Mouse (Mus musculus) CD8-positive naive resting alpha-beta T cell, adult 2 months (primary cell): ENCODE measurements at regions not wholly inside any gene's neighbourhood (a gene's known extent, or its start where the extent isn't known, plus 50 kb on each side); places are given as distances from the start of the nearest gene placed in this dataset.
"Not testable (repeated sequence)": the region's sequence is repeated elsewhere in the genome, so short reads cannot be mapped to it uniquely, and the experiment has no call there.

Source experiments
- DNase-seq, 2 experiments: peaks; one replicate each; pipeline ENCODE4 v3.0.0; 2022; ENCODE audit warnings: low read depth in 2 of 2, low spot score in 2 of 2

DNA sequence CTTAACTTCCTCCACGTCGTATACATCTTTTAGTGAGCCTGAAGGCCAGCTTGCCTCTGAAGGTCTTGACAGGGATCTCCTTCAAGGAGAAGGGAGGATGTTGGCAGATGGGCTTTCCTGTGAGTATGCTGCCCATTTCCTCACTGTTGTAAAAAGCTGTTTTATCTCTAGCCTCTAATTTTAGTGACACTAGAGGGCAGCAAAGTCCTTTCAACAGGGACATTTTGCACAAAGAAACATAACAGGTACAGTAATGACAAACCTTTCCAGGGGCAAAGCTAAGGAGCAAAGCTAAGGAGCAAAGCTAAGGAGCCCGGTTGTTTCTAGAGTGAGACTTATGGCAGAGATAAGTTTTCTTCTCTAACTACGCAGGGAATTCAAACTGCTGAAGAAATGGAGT is 59.0 kb upstream of the Kbtbd8 start:
- no peak for DNase-seq

GRCm38 (mm10) chr6:95056222-95056621 is 60.8 kb upstream of the Kbtbd8 start:
- DNase-seq, result no peak

DNA sequence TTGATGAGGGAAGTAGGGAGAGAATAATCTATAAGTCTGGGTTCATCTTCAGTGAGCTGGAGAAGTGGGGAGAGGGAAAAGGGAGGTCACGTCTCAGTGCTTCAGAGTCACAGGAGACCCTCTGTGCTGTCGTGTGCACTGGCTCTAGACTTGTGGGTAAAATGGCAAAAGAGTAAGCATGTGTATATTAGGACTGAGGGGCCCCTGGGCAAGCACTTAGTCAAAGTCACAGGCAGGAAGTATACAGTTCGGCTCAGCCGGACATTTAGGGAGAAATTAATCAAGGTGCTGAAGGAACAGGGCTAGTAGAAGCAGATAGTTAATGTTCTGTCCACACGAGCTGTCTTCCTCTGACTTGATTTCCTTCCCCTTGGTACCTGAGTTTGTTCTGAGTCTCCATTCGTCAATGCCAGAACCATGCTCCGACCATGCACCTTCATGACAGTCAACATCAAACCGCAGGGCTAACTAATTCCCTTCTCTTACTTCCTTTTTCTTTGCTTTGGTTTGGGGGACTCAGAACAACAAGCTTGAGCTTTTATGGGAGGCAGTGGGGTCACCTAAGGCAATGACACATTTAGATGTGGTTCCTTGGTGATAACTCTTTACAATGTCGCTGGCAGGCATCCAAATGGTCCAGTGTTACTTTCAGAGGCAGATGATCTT is 63.2 kb upstream of the Kbtbd8 start:
- no peak for DNase-seq

- DNase-seq, result not testable (repeated sequence)
These were observed 75.7 kb upstream of the Kbtbd8 start for GRCm38 (mm10) chr6:95041351-95041750.

GRCm38 (mm10) chr6:95024239-95024638 is 92.8 kb upstream of the Kbtbd8 start:
- no peak for DNase-seq

- no peak for DNase-seq
These were observed 95.3 kb upstream of the Kbtbd8 start for GRCm38 (mm10) chr6:95021724-95022123.

- DNase-seq, result no peak
These were observed 99.1 kb upstream of the Kbtbd8 start for GRCm38 (mm10) chr6:95017911-95018310.

GRCm38 (mm10) chr6:95017484-95017883 is 99.6 kb upstream of the Kbtbd8 start:
- DNase-seq, result no peak

DNA sequence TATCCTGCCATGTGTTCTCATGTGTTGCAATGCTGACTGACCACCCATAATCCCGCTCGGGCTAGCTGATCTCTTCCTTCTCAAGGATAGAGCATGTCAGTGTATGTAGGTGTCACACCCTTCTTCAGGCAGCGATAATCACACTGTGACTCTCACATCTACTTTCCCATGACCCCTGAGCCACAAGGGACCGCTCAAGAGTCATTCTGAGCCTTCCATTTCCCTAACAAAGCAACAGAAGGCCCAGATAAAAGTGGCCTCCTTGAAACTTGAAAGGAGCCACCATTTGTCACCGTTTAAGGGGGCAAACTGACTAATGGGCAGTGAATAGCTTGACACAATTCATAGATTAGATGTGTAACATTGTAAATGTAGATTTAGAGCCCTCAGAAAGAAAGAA is 103.9 kb upstream of the Kbtbd8 start:
- DNase-seq, result no peak

- DNase-seq, result no peak
These were observed 110.6 kb upstream of the Kbtbd8 start for GRCm38 (mm10) chr6:95006485-95006884.

- no peak for DNase-seq
These were observed 113.3 kb upstream of the Kbtbd8 start for GRCm38 (mm10) chr6:95003716-95004115.

DNA sequence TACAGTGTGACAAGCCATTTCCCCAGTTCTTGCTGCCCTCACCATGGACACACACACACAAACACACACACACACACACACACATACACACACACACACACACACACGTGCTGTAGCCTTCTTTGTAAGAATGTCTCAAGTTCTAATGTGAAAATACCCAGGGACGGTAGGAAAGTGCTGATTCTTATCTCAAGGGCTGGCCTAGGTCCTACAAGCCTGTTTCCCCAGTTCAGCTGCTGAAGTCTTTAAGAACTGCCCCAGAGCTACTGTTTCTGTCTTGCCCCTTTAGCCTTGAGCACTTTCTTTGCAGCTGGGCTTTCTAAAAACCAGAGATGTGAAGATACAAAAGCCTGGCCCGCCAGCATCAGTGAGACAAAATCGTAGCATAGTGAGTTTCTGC is 117.5 kb upstream of the Kbtbd8 start:
- DNase-seq, result no peak

DNA sequence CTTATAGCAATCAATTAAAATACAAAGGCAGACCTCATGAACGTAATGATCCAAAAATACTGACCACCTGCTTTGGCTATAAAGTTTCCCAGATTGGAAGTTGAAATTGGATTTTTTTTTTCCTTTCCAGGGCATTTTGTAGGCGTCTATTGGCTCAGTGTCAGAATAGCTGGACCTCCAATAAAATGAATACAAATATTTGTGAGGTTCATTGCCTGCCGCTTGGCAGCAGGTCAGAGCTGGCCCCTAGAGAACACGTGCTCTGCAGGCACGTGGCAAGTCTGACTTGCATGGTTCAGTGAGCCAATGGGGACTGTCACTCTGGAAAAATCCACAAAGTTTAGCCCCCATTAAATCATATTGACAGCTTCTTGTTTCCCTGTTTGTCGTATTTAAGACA is 118.0 kb upstream of the Kbtbd8 start:
- DNase-seq, result no peak

DNA sequence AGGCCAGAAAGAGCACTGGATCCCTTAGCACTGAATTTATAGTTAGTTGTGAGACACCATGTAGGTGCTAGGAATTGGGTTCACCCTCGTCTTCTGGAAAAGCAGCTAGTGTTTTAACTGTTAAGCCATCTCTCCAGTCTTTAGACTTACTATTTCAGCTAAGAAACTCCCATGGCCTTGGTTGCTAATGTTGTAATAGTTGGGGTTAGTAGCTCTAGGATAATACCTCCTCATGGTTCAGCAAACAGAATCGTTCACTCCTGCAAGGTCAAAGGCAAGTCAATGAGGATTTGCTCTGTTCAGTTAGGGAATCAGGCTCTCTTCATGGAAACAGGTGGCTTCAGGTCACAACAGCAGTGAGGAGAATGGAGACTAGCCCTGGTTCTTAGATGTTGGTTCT is 118.7 kb upstream of the Kbtbd8 start:
- DNase-seq, result no peak

GRCm38 (mm10) chr6:94994376-94994775 is 122.7 kb upstream of the Kbtbd8 start:
- no peak for DNase-seq

DNA sequence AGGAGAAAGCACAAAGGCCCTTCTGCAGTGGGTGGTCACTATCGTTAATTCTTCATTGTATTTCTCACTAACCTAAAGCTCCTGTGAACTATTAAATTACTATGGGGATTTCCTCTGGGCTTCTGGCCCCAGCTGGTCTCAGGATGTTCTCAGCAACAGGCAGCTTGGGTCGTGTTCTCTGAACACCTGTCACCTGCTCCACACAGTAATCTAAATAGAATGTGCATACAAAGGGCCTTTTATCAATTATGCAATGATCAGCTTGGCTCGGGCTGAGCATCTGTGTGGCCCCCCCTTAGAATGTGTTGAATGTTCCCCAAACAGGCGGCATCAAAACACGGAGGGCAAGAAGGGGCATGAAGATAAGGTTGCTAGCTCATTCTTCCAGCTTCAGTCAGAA is 129.6 kb upstream of the Kbtbd8 start:
- DNase-seq, result no peak

GRCm38 (mm10) chr6:94986346-94986745 is 130.7 kb upstream of the Kbtbd8 start:
- peak; percentile 9 to 41 for DNase-seq

- DNase-seq, result no peak
These were observed 132.6 kb upstream of the Kbtbd8 start for GRCm38 (mm10) chr6:94984411-94984895.

DNA sequence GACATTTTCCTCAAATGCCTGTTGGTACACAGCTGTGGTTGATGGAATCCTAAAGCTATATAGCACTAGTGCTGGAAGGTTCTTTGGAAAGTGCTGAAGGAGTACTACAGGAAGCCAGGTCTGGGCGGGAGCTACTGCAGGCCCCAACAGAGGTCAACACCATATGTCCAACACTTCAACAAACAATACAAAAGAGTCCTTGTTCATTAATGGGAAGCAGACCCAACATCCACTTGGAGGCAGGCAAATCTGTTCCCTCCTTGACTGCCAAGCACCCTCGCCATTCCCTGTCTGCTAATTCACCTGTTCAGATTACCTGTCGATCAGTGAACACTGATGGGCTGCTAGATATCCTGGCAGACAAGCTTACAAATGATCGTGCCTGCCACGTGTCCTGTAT is 148.4 kb upstream of the Kbtbd8 start:
- DNase-seq, result no peak

- DNase-seq, result no peak
These were observed 150.1 kb upstream of the Kbtbd8 start for GRCm38 (mm10) chr6:94966962-94967361.

DNA sequence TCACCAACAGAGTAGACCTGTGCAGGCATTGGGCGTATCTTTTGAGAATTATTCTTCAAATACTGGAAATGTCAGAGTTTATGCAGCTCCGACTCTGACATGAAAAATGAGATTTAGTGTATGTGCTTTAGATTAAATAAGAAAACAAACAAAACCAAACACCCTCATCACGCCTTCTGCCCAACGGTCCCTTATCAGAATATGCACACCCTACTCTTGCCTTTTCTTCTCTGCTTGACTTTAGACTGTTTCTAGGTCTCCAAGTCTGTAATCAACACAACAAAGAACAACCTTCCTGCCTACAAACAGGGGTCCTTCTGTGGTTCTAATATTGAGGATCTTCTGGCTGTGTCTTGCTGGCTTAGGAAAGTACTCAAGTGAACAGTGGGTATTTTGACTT is 153.8 kb upstream of the Kbtbd8 start:
- no peak for DNase-seq

DNA sequence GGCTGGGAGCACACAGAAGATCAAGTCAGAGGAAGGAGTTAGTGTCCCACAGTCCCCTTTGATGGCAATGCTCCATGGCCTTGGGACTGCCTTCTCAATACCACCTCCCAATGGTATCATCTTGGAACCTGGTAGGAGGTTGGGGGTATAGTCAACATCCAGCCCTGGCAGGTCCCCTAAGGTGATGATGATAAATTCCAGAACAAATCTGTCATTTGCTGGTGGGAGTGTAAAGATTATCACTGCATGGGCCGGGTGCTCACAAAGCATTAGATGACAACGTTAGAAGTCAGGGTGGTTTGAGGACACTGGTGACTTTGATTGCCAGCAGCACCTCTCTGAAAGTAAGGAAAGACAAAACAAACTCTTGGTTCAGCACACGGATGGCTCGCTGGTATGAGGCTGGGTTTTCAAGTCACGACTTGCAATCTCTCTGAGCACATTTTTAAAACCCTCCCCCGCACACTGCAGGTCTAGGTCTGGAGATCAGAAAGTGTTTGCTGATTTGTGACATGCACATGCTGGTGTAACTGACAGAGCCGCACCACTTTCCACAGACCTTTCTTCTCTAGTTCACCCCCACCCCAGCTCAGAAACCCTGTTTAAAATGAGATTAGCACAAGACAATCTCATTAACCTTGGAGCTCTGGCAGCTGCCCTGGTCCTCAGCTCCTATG is 154.5 kb upstream of the Kbtbd8 start:
- DNase-seq, result no peak

DNA sequence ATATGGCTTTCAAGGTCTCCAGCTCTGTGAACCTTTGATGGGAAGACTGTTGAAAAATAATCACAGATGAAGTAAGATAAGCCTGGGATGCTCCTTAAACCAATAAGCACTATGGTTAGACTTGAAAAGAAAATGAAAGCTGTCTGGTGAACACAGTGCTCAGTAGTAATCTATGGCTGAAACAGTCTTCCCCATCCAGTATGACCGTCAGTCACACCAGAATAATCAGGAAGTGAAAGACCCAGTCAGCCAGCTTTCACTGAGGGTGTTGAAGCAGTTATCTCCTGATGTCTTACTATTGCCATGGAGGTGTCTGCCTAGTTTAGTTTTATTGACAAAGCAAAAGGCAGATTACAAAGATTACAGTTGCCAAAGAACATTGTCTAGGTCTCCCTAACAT is 155.2 kb upstream of the Kbtbd8 start:
- DNase-seq, result no peak
